Mouse (Mus musculus): ENCODE measurements around the gene Crat. TPM values are rescaled to one million over a fixed set of nuclear protein-coding genes. Genes with fewer than 3 reads are reported as not detected.

Crat gene
- polyA plus RNA-seq, 1 experiment, result 53.9 TPM

GRCm38 (mm10) chr2:30441518-30442497 is 26.2 kb upstream of the Crat start:
- Histone ChIP-seq H3K27ac (ENCODE audit: insufficient read depth, low read length) (peak overlapping the region; percentile 99), H3K27me3 (ENCODE audit: control insufficient read depth, insufficient read depth, low read length) (no peaks in the 10 kb centered on the region), H3K4me3 (ENCODE audit: extremely low read depth, insufficient read depth, insufficient read length) (peak overlapping the region; percentile 40; the same call in 1 of the 2 replicates), H3K4me1 (ENCODE audit: control insufficient read depth, insufficient read depth, insufficient read length) (peaks cover 19% of the 10 kb centered on the region), H3K36me3 (ENCODE audit: control insufficient read depth, insufficient read depth, low read length) (peaks cover 21% of the 10 kb centered on the region)
- DNase-seq (ENCODE audit: low read depth in 1 of 2, low spot score in 2 of 2), result peak; percentile 81 to 91
- TF ChIP-seq CTCF (IDR thresholded peaks at IDR 0.05; ENCODE audit: extremely low read depth, insufficient read depth, insufficient read length, insufficient replicate concordance) (no peak), POLR2A (IDR thresholded peaks at IDR 0.05; ENCODE audit: low read depth, low read length) (peak; percentile 40; the same call in 1 of the 2 replicates)
- 13% methylated on average over 15 of the region's 15 CpGs for WGBS

DNA sequence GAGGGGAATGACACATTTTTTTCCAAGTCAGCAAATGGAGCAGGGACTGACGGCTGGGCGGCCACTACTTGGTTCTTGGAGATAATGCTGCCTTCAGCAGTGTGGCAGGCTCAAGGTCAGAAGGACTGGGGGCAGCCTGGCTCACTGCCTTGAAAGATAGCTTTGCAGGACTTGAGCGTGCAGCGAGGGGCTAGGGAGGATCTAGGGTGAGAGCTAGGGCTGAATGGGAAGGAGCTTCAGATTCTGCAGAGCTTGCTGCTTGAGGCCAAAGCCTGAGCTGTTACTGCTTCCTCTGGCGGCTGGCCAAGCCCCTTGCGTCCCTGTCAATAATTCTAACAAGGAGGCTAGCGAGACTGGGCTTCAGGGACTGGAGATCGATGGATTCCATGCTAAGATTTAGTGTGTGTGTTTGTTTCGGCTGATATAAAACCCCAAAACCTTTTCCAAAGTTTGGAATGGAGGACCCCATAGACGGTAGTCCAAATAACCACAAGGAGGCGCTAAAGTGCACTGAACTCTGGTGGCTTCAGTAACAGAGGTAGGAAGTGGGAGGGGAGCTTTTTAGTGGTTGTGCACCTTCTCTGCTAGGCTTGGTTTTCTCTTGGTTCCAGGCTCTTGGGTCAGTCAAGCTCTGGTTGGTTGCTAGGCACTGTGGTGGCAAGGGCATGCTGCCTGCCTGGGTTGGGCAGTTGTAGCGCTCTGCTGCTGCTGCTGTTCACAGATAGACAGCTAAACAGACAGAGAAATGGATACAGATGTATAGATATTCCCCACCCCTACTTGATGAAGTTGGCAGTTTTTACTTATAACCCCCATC is 25.3 kb upstream of the Crat start:
- Histone ChIP-seq H3K27ac (ENCODE audit: insufficient read depth, low read length) (peak overlapping the region; percentile 99), H3K4me1 (ENCODE audit: control insufficient read depth, insufficient read depth, insufficient read length) (peaks cover 15% of the 10 kb centered on the region), H3K27me3 (ENCODE audit: control insufficient read depth, insufficient read depth, low read length) (no peaks in the 10 kb centered on the region), H3K36me3 (ENCODE audit: control insufficient read depth, insufficient read depth, low read length) (peaks cover 19% of the 10 kb centered on the region), H3K4me3 (ENCODE audit: extremely low read depth, insufficient read depth, insufficient read length) (peak overlapping the region; percentile 40; the same call in 1 of the 2 replicates)
- peak; percentile 61; the same call in 1 of the 2 replicates for TF ChIP-seq CTCF (IDR thresholded peaks at IDR 0.05; ENCODE audit: extremely low read depth, insufficient read depth, insufficient read length, insufficient replicate concordance)
- TF ChIP-seq POLR2A (IDR thresholded peaks at IDR 0.05; ENCODE audit: low read depth, low read length), result no peak; the same call in 1 of the 2 replicates
- WGBS, result 25% methylated on average over 12 of the region's 12 CpGs
- peak; percentile 62 to 82 for DNase-seq (ENCODE audit: low read depth in 1 of 2, low spot score in 2 of 2)

DNA sequence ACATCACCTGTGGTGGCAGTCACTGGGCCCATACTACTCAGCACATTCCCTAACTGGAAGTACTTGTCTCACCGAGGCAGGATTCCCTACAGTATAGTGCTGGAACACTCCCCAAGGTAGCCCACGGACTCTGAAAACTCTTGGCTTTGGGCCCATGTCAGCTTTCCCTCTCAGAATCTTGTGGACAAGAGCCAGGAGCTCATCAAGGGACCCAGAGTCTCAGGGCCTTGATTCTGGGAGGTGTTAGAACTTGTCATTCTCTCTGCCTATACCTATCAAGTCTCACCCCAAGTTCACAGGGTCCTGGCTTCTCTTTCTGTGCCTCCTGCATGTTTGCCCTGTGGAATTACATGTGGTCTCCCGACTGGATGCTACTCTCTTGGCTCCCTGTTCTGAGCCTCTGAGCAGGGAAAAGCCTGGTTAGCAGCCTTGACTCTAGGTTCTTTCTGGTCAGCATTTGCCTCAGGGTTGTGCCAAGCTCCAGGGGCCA is 24.6 kb upstream of the Crat start:
- DNase-seq (ENCODE audit: low read depth in 1 of 2, low spot score in 2 of 2), result no peak
- no peak for TF ChIP-seq POLR2A (IDR thresholded peaks at IDR 0.05; ENCODE audit: low read depth, low read length)
- no peak for TF ChIP-seq CTCF (IDR thresholded peaks at IDR 0.05; ENCODE audit: extremely low read depth, insufficient read depth, insufficient read length, insufficient replicate concordance)
- Histone ChIP-seq H3K27me3 (ENCODE audit: control insufficient read depth, insufficient read depth, low read length) (no peaks in the 10 kb centered on the region), H3K4me3 (ENCODE audit: extremely low read depth, insufficient read depth, insufficient read length) (no peak overlapping the region), H3K36me3 (ENCODE audit: control insufficient read depth, insufficient read depth, low read length) (peaks cover 19% of the 10 kb centered on the region), H3K27ac (ENCODE audit: insufficient read depth, low read length) (peak overlapping the region; percentile 99), H3K4me1 (ENCODE audit: control insufficient read depth, insufficient read depth, insufficient read length) (peaks cover 15% of the 10 kb centered on the region)
- WGBS, result 74% methylated on average over 3 of the region's 3 CpGs

DNA sequence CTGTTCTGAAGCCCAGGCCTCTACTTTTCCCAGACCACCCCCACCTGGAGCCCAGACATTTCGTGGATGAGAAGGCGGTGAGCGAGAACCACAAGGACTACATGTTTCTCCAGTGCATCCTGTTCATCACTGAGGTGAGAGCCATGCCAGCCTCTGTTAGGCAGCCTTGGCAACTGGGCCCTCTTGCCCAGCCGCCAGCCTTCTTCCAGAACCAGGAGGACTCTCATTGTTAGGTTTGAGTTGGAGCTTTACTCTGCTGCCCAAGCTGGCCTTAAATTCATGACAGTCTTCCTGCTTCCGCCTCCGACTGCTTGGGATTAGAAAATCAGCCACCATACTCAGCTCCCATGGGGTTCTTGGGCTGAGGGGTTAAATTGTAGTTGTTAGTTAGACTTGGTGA is 24.0 kb upstream of the Crat start:
- H3K27me3 ChIP-seq (ENCODE audit: control insufficient read depth, insufficient read depth, low read length), result no peaks in the 10 kb centered on the region
- no peak overlapping the region for H3K4me3 ChIP-seq (ENCODE audit: extremely low read depth, insufficient read depth, insufficient read length)
- no peak for DNase-seq (ENCODE audit: low read depth in 1 of 2, low spot score in 2 of 2)
- H3K36me3 ChIP-seq (ENCODE audit: control insufficient read depth, insufficient read depth, low read length), result peaks cover 19% of the 10 kb centered on the region
- 94% methylated on average over 6 of the region's 6 CpGs for WGBS
- peak overlapping the region; percentile 99 for H3K27ac ChIP-seq (ENCODE audit: insufficient read depth, low read length)
- TF ChIP-seq POLR2A (IDR thresholded peaks at IDR 0.05; ENCODE audit: low read depth, low read length) (no peak), CTCF (IDR thresholded peaks at IDR 0.05; ENCODE audit: extremely low read depth, insufficient read depth, insufficient read length, insufficient replicate concordance) (no peak)
- peaks cover 15% of the 10 kb centered on the region for H3K4me1 ChIP-seq (ENCODE audit: control insufficient read depth, insufficient read depth, insufficient read length)

GRCm38 (mm10) chr2:30437791-30438190 is 22.2 kb upstream of the Crat start:
- no peak for DNase-seq (ENCODE audit: low read depth in 1 of 2, low spot score in 2 of 2)
- Histone ChIP-seq H3K27me3 (ENCODE audit: control insufficient read depth, insufficient read depth, low read length) (no peaks in the 10 kb centered on the region), H3K4me3 (ENCODE audit: extremely low read depth, insufficient read depth, insufficient read length) (no peak overlapping the region), H3K4me1 (ENCODE audit: control insufficient read depth, insufficient read depth, insufficient read length) (peaks cover 14% of the 10 kb centered on the region), H3K27ac (ENCODE audit: insufficient read depth, low read length) (no peak overlapping the region), H3K36me3 (ENCODE audit: control insufficient read depth, insufficient read depth, low read length) (peaks cover 26% of the 10 kb centered on the region)
- TF ChIP-seq POLR2A (IDR thresholded peaks at IDR 0.05; ENCODE audit: low read depth, low read length), result no peak
- TF ChIP-seq CTCF (IDR thresholded peaks at IDR 0.05; ENCODE audit: extremely low read depth, insufficient read depth, insufficient read length, insufficient replicate concordance), result no peak
- 91% methylated on average over 4 of the region's 4 CpGs for WGBS

DNA sequence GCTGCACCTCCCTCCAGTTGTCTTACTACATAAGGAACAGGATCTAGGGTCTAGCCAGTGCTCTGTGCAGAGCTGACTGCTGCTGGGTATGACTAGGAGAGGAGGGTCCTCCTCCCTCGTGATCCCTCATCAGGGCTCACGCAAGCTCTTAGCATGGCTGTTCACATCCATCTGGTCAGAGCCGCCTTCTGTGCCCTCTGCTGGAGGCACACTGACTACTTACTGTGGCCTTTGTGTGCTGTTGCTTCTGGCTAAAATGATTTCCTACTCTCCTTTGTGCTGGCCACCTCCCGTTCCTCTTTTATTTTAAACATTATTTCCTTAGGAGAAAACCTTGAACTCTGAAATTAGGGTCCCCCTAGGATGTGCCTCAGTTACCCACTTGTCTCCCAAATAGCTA is 21.2 kb upstream of the Crat start:
- DNase-seq (ENCODE audit: low read depth in 1 of 2, low spot score in 2 of 2), result no peak
- Histone ChIP-seq H3K27ac (ENCODE audit: insufficient read depth, low read length) (no peak overlapping the region), H3K36me3 (ENCODE audit: control insufficient read depth, insufficient read depth, low read length) (peaks cover 30% of the 10 kb centered on the region), H3K27me3 (ENCODE audit: control insufficient read depth, insufficient read depth, low read length) (no peaks in the 10 kb centered on the region), H3K4me1 (ENCODE audit: control insufficient read depth, insufficient read depth, insufficient read length) (peaks cover 5% of the 10 kb centered on the region; the same call in 1 of the 2 replicates), H3K4me3 (ENCODE audit: extremely low read depth, insufficient read depth, insufficient read length) (no peak overlapping the region)
- no peak for TF ChIP-seq POLR2A (IDR thresholded peaks at IDR 0.05; ENCODE audit: low read depth, low read length)
- no peak for TF ChIP-seq CTCF (IDR thresholded peaks at IDR 0.05; ENCODE audit: extremely low read depth, insufficient read depth, insufficient read length, insufficient replicate concordance)
- WGBS, result 91% methylated on average over 4 of the region's 4 CpGs

Data from spleen, adult 2 months (tissue).